Mouse (Mus musculus) testis, adult 2 months (tissue): ENCODE data around the gene Hist1h2bb.

Experiments
- CTCF ChIP-seq: fragments of 200-500 bp; IDR thresholded peaks from 2 replicates; pipeline ENCODE4 v1.5.1; 2012; ENCODE audit warnings: low read depth, mild to moderate bottlenecking, inconsistent platforms, low read length, moderate library complexity; ENCODE audit not compliant: control insufficient read depth, insufficient read depth, insufficient replicate concordance
- POLR2A ChIP-seq: fragments of 200-500 bp; IDR thresholded peaks from 2 replicates; pipeline ENCODE4 v1.6.1; 2012; ENCODE audit warnings: low read depth, mild to moderate bottlenecking, inconsistent platforms, low read length, moderate library complexity; ENCODE audit not compliant: control insufficient read depth

DNA sequence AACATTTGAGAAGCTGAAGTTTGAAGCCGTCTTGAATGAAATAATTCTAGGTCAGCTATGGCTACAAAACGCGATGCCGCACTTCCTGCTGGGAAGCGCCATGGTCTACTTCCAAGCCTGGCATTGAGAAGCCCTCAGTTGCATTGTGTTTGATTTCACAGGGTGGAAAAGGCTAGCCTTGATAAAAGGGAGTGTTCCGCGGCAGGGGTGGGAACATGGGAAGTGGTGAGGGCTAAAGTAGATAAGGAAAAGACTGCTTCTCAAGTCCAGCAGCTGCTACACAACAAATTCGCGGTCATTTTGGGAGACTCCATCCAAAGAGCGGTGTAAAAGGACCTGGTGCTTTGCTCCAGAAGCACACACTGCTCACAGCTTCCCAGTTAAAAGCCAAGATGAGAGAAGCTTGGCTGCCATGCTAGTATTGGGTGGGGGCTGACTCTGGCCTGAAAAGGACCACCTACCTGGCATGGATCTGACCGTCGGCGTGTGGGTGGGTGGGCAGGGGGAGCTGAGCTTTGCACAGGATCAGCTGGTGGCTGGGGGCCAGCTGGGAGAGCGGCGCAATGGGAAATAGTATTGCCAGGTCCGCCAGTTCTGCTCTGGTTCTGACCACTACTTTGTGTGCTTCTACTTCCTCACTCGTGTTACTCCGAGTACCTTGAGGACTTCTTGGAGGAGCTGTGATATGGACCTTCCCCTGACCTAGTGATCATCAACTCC lies 17.9 kb upstream of the Hist1h2bb start:
- TF ChIP-seq CTCF (no peak), POLR2A (no peak)
